Mouse (Mus musculus) hindbrain, embryonic 12.5 days (tissue): Measurements from ENCODE around the gene Zswim8. TPM values are rescaled to one million over a fixed set of nuclear protein-coding genes. Genes with fewer than 3 reads are reported as not detected.

ENCODE experiments used
- ATAC-seq: fragments of 200-750 bp; cut with Nextera tagmentation; 2 replicates; pipeline ENCODE4 v1.8.0; 2017; ENCODE audit warnings: moderate TSS enrichment; ENCODE audit not compliant: low FRiP score
- H3K27ac ChIP-seq: fragments of 300-500 bp; sonication (generic); 2 replicates; pipeline ENCODE4 v1.5.1; 2016; ENCODE audit warnings: mild to moderate bottlenecking
- H3K27me3 ChIP-seq: fragments of 300-500 bp; sonication (generic); 2 replicates; pipeline ENCODE4 v1.6.1; 2016; ENCODE audit warnings: mild to moderate bottlenecking
- H3K36me3 ChIP-seq: fragments of 300-500 bp; sonication (generic); 2 replicates; pipeline ENCODE4 v1.6.1; 2016; ENCODE audit warnings: mild to moderate bottlenecking
- H3K4me1 ChIP-seq: fragments of 300-500 bp; sonication (generic); 2 replicates; pipeline ENCODE4 v1.6.1; 2016
- H3K4me2 ChIP-seq: fragments of 300-500 bp; sonication (generic); replicated peaks from 2 replicates; pipeline ENCODE4 v1.6.1; 2016; ENCODE audit warnings: mild to moderate bottlenecking
- H3K4me3 ChIP-seq: fragments of 300-500 bp; sonication (generic); 2 replicates; pipeline ENCODE4 v1.5.1; 2016; ENCODE audit warnings: mild to moderate bottlenecking
- H3K9ac ChIP-seq: fragments of 300-500 bp; sonication (generic); 2 replicates; pipeline ENCODE4 v1.6.1; 2016; ENCODE audit warnings: mild to moderate bottlenecking, moderate library complexity
- H3K9me3 ChIP-seq: fragments of 300-500 bp; sonication (generic); replicated peaks from 2 replicates; pipeline ENCODE4 v1.6.1; 2016; ENCODE audit warnings: mild to moderate bottlenecking
- WGBS: fragments of 180-500 bp; shearing (Covaris S2); methylation state at CpG from one replicate; pipeline ENCODE4 v1.1.7; 2016; 5-methylcytosine and 5-hydroxymethylcytosine counted together
- microRNA-seq: library from miRNA; unstranded; fragments of <30 nt; microRNA quantifications from one replicate; pipeline ENCODE4, GENCODE M21; 2017
- polyA plus RNA-seq: library from polyadenylated mRNA; unstranded; fragments of >200 nt; fragmentation: Nextera tagmentation; extraction: Ambion mirVana; gene quantifications from 2 replicates; pipeline ENCODE4 v1.2.1, GENCODE M21; 2016

Gene Zswim8
- polyA plus RNA-seq, 1 experiment from 2014 or later: 60.1 TPM

- 93% methylated on average over 7 of the region's 7 CpGs for WGBS
- Histone ChIP-seq H3K9ac (no peak overlapping the region), H3K4me3 (no peak overlapping the region), H3K36me3 (peaks cover 57% of the 10 kb centered on the region), H3K27me3 (no peaks in the 10 kb centered on the region), H3K4me2 (no peak overlapping the region), H3K27ac (no peak overlapping the region), H3K4me1 (no peaks in the 10 kb centered on the region), H3K9me3 (no peaks in the 10 kb centered on the region)
- no peak for ATAC-seq
Observed at GRCm38 (mm10) chr14:20767936-20768335, 60.6 kb downstream of the Zswim8 start.

DNA sequence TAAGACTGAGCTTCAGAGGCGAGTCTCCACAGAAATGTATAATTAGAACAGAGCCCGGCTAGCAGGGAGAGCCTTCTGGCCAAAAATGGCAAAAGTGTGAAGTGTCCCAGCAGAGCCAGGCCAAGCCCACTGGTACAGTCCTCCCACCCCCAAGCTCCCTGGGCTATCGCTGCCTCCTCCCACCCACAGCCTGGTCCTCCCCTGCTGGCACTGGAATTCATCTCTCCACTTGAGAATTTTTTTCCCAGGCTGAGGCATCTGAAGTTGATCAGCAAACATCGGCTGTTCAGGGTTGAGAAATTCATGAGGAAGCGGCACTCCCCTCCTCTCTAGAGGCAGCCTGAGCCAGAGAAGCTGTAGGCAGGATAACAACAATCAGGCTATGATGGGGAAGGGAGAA is 61.2 kb downstream of the Zswim8 start:
- H3K9ac ChIP-seq: no peak overlapping the region
- no peak overlapping the region for H3K4me3 ChIP-seq
- no peak for ATAC-seq
- no peaks in the 10 kb centered on the region for H3K9me3 ChIP-seq
- no peaks in the 10 kb centered on the region for H3K27me3 ChIP-seq
- 75% methylated on average over 5 of the region's 5 CpGs for WGBS
- no peaks in the 10 kb centered on the region for H3K4me1 ChIP-seq
- H3K4me2 ChIP-seq: no peak overlapping the region
- H3K36me3 ChIP-seq: peaks cover 51% of the 10 kb centered on the region
- no peak overlapping the region for H3K27ac ChIP-seq

DNA sequence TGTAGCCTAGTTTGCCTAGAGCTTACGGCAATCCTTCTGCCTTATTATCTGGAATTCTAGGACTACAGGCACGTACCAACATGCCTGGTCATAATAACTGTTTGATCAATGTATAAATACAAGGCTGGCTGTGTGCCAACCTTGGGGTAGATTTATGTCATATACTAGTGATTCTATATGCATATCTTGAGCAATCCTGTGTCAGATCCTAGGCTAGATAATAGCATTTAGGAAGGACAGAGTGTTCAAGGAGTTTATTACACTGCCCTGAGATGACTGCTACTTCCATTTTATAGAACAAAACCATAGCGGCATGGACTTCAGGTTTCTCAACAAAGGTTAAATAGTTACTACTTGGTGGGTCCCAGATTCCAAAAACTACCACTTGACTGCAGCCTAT is 64.6 kb downstream of the Zswim8 start:
- no peaks in the 10 kb centered on the region for H3K9me3 ChIP-seq
- peaks cover 12% of the 10 kb centered on the region for H3K4me1 ChIP-seq
- H3K36me3 ChIP-seq: peaks cover 34% of the 10 kb centered on the region
- H3K4me2 ChIP-seq: no peak overlapping the region
- H3K27ac ChIP-seq: no peak overlapping the region
- WGBS: 97% methylated on average over 3 of the region's 3 CpGs
- no peak overlapping the region for H3K4me3 ChIP-seq
- H3K27me3 ChIP-seq: no peaks in the 10 kb centered on the region
- ATAC-seq: no peak
- H3K9ac ChIP-seq: no peak overlapping the region

GRCm38 (mm10) chr14:20772808-20773207 is 65.5 kb downstream of the Zswim8 start:
- H3K27me3 ChIP-seq: no peaks in the 10 kb centered on the region

More at GRCm38 (mm10) chr14:20772808-20773207, 65.5 kb downstream of the Zswim8 start:
- Histone ChIP-seq H3K4me3 (no peak overlapping the region), H3K9me3 (no peaks in the 10 kb centered on the region), H3K36me3 (peaks cover 42% of the 10 kb centered on the region), H3K4me1 (peaks cover 12% of the 10 kb centered on the region), H3K9ac (no peak overlapping the region), H3K4me2 (no peak overlapping the region), H3K27ac (no peak overlapping the region)
- no peak for ATAC-seq
- 84% methylated on average over 6 of the region's 6 CpGs for WGBS

Small RNA genes within 50 kb of the gene (microRNA-seq; reads per million reads assigned to microRNA genes)
- gene Mir6946: 1.6 reads per million

Other genes with a start within 250 kb of the Zswim8 start
- gene Anxa7, start 227.4 kb upstream of the Zswim8 start, polyA plus RNA-seq: 19.9 TPM in 2 replicates
- gene Mss51, start 210.7 kb upstream of the Zswim8 start, polyA plus RNA-seq: 0.82 and 0.83 TPM in 2 replicates
- gene Ppp3cb, start 161.0 kb upstream of the Zswim8 start, polyA plus RNA-seq: 69.4 and 74.0 TPM in 2 replicates
- 16.6 and 16.9 TPM in 2 replicates for gene Usp54, start 66.5 kb upstream of the Zswim8 start, polyA plus RNA-seq
- 0.19 and 0.30 TPM in 2 replicates for gene Myoz1, start 51.0 kb upstream of the Zswim8 start, polyA plus RNA-seq
- gene Synpo2l, start 39.2 kb upstream of the Zswim8 start, polyA plus RNA-seq: 0.85 and 5.3 TPM in 2 replicates
- gene Sec24c, start 33.2 kb upstream of the Zswim8 start, polyA plus RNA-seq: 102 and 109 TPM in 2 replicates
- 32.0 and 33.4 TPM in 2 replicates for gene Fut11, start 12.6 kb upstream of the Zswim8 start, polyA plus RNA-seq
- 213 and 215 TPM in 2 replicates for gene Chchd1, start 4.5 kb upstream of the Zswim8 start, polyA plus RNA-seq
- gene Ndst2, start 27.0 kb downstream of the Zswim8 start, polyA plus RNA-seq: 27.2 and 28.2 TPM in 2 replicates
- gene Camk2g, start 86.5 kb downstream of the Zswim8 start, polyA plus RNA-seq: 72.8 and 75.5 TPM in 2 replicates
- gene Plau, start 129.1 kb downstream of the Zswim8 start, polyA plus RNA-seq: 0.46 and 0.76 TPM in 2 replicates
- gene Vcl, start 221.8 kb downstream of the Zswim8 start, polyA plus RNA-seq: 39.1 and 46.4 TPM in 2 replicates